Mouse (Mus musculus) ES-E14 (cell line): ENCODE data around the gene Gm28635. TPM values are rescaled to one million over a fixed set of nuclear protein-coding genes. Genes with fewer than 3 reads are reported as not detected.

Source experiments
- DNase-seq: peaks from one replicate; pipeline ENCODE4 v3.0.0-alpha.2; 2013; ENCODE audit warnings: low read depth, low spot score
- H3K27ac ChIP-seq: 2 replicates; pipeline ENCODE4 v1.5.1; 2012; ENCODE audit warnings: low read depth, mild to moderate bottlenecking, low read length, moderate library complexity, mixed read lengths; ENCODE audit not compliant: poor library complexity, insufficient read depth, severe bottlenecking
- H3K36me3 ChIP-seq: 2 replicates; pipeline ENCODE4 v1.6.1; 2012; ENCODE audit warnings: mild to moderate bottlenecking, low read length, moderate library complexity, mixed read lengths; ENCODE audit not compliant: control insufficient read depth, poor library complexity, insufficient read depth, severe bottlenecking
- H3K4me1 ChIP-seq, 2 experiments: fragments of 150-350 bp in 1 of 2; sonication (generic) in 1 of 2; 2 replicates each; pipeline ENCODE4 v1.6.1; 2012; ENCODE audit warnings: low read length in 2 of 2, mild to moderate bottlenecking in 1 of 2, mixed read lengths in 1 of 2; ENCODE audit not compliant: control insufficient read depth in 2 of 2, insufficient read depth in 2 of 2, poor library complexity in 1 of 2
- H3K4me3 ChIP-seq, 2 experiments: fragments of 150-350 bp in 1 of 2; sonication (generic) in 1 of 2; 2 replicates each; pipeline ENCODE4 v1.5.1; 2012; ENCODE audit warnings: low read length in 2 of 2, low read depth in 1 of 2, mild to moderate bottlenecking in 1 of 2, mixed read lengths in 1 of 2; ENCODE audit not compliant: insufficient read depth in 1 of 2, poor library complexity in 1 of 2, severe bottlenecking in 1 of 2
- H3K9ac ChIP-seq: 2 replicates; pipeline ENCODE4 v1.6.1; 2012; ENCODE audit warnings: low read depth, mild to moderate bottlenecking, low read length, mixed read lengths; ENCODE audit not compliant: poor library complexity, insufficient read depth, severe bottlenecking
- H3K9me3 ChIP-seq: fragments of 150-350 bp; sonication (generic); 2 replicates; pipeline ENCODE4 v1.6.1; 2012; ENCODE audit warnings: low read depth, mild to moderate bottlenecking, low read length; ENCODE audit not compliant: control insufficient read depth, insufficient read depth
- CHD2 ChIP-seq: IDR thresholded peaks from 2 replicates; pipeline ENCODE4 v1.6.1; 2014; ENCODE audit warnings: mild to moderate bottlenecking, low read depth, low read length, inconsistent platforms
- HCFC1 ChIP-seq: IDR thresholded peaks from 2 replicates; pipeline ENCODE4 v1.6.1; 2012; ENCODE audit warnings: low read length, inconsistent platforms, borderline replicate concordance; ENCODE audit not compliant: insufficient read depth
- MAFK ChIP-seq: IDR thresholded peaks from 2 replicates; pipeline ENCODE4 v1.6.1; 2014; ENCODE audit warnings: mild to moderate bottlenecking, low read depth, low read length, inconsistent platforms; ENCODE audit not compliant: insufficient read depth
- ZC3H11A ChIP-seq: IDR thresholded peaks from 2 replicates; pipeline ENCODE4 v1.6.1; 2012; ENCODE audit warnings: low read depth, mild to moderate bottlenecking, inconsistent platforms, low read length, borderline replicate concordance
- ZNF384 ChIP-seq: IDR thresholded peaks from 2 replicates; pipeline ENCODE4 v1.6.1; 2012; ENCODE audit warnings: low read depth, low read length, inconsistent platforms
- in situ Hi-C, 2 experiments: fragments of 600-800 bp; cut with MboI; formaldehyde crosslinking; loops; one replicate each; pipeline ENCODE4 v1.15.1; 2025; ENCODE audit warnings: low sequenced_read_pairs in 2 of 2, inconsistent platforms in 1 of 2; ENCODE audit not compliant: unreplicated experiment in 2 of 2
- total RNA-seq: library from RNA; depleted of rRNA; stranded (reverse); fragments of 300-350 nt; gene quantifications from 2 replicates; pipeline ENCODE4 v1.2.3, GENCODE M21; 2012

Gm28635 gene
- total RNA-seq, 1 experiment: 2.7 TPM

GRCm38 (mm10) chr2:84647051-84647568 is 30.7 kb downstream of the Gm28635 start:
- Histone ChIP-seq H3K27ac (no peak overlapping the region), H3K9me3 (no peaks in the 10 kb centered on the region), H3K4me1 (peaks cover 2 to 4% of the 10 kb centered on the region in 2 experiments; a peak in 3 of 4 replicates), H3K4me3 (no peak overlapping the region), H3K36me3 (0 out of 2 replicates have a peak, but pooled peaks cover 2% of the 10 kb centered on the region), H3K9ac (no peak overlapping the region)
- DNase-seq: no peak
- TF ChIP-seq MAFK: no peak
- in situ Hi-C loops: no loop called here

GRCm38 (mm10) chr2:84646138-84646537 is 31.7 kb downstream of the Gm28635 start:
- Histone ChIP-seq H3K36me3 (0 out of 2 replicates have a peak, but pooled peaks cover 2% of the 10 kb centered on the region), H3K4me1 (peaks cover 2 to 4% of the 10 kb centered on the region in 2 experiments; a peak in 3 of 4 replicates), H3K4me3 (no peak overlapping the region), H3K9ac (no peak overlapping the region), H3K9me3 (no peaks in the 10 kb centered on the region), H3K27ac (no peak overlapping the region)
- no peak for DNase-seq
- in situ Hi-C loops: no loop called here
- no peak for TF ChIP-seq ZNF384
- TF ChIP-seq MAFK: no peak
- TF ChIP-seq ZC3H11A: no peak
- no peak for TF ChIP-seq CHD2
- TF ChIP-seq HCFC1: no peak

GRCm38 (mm10) chr2:84640833-84641232 is 37.0 kb downstream of the Gm28635 start:
- Histone ChIP-seq H3K36me3 (no peaks in the 10 kb centered on the region), H3K27ac (no peak overlapping the region), H3K4me1 (peaks cover 3 to 17% of the 10 kb centered on the region in 2 experiments), H3K4me3 (no peak overlapping the region), H3K9ac (no peak overlapping the region), H3K9me3 (no peaks in the 10 kb centered on the region)
- no peak for TF ChIP-seq HCFC1
- no peak for TF ChIP-seq ZNF384
- TF ChIP-seq MAFK: no peak
- no peak for TF ChIP-seq CHD2
- no peak for TF ChIP-seq ZC3H11A
- no peak for DNase-seq
- in situ Hi-C loops: no loop called here

- no peak for DNase-seq
- Histone ChIP-seq H3K9ac (no peak overlapping the region), H3K36me3 (no peaks in the 10 kb centered on the region), H3K27ac (no peak overlapping the region), H3K4me3 (no peak overlapping the region), H3K9me3 (no peaks in the 10 kb centered on the region), H3K4me1 (peaks cover 18% of the 10 kb centered on the region in 2 experiments)
- no peak for TF ChIP-seq CHD2
- no peak for TF ChIP-seq MAFK
- TF ChIP-seq HCFC1: no peak
- no peak for TF ChIP-seq ZNF384
- no peak for TF ChIP-seq ZC3H11A
- in situ Hi-C loops: no loop called here
Measured at GRCm38 (mm10) chr2:84638428-84639220, 39.2 kb downstream of the Gm28635 start.
